Mouse (Mus musculus) ES-Bruce4 (cell line): Measurements from ENCODE around the gene Man1c1.

Experiments
- CTCF ChIP-seq: IDR thresholded peaks from one replicate; pipeline ENCODE4 v1.8.1; 2011; ENCODE audit warnings: low read depth, low read length
- EP300 ChIP-seq: IDR thresholded peaks from 2 replicates; pipeline ENCODE4 v1.6.1; 2011; ENCODE audit warnings: low read depth, low read length; ENCODE audit not compliant: insufficient read depth
- POLR2A ChIP-seq: IDR thresholded peaks from one replicate; pipeline ENCODE4 v1.8.1; 2011; ENCODE audit warnings: low read length; ENCODE audit not compliant: insufficient read depth

GRCm38 (mm10) chr4:134606054-134606453 lies 98.0 kb downstream of the Man1c1 start:
- TF ChIP-seq CTCF (no peak), POLR2A (no peak), EP300 (no peak)
